Mouse (Mus musculus) heart, adult 8-10 months (tissue): Measurements from ENCODE around the gene Asz1. TPM values are rescaled to one million over a fixed set of nuclear protein-coding genes. Genes with fewer than 3 reads are reported as not detected.

ENCODE experiments used
- DNase-seq: peaks from one replicate; pipeline ENCODE4 v3.0.0; 2022; ENCODE audit warnings: low spot score
- total RNA-seq, 4 experiments: library from RNA; stranded (reverse); gene quantifications; 2 replicates each; pipeline ENCODE4 v1.2.4; 2022

Gene Asz1
- total RNA-seq, 4 experiments from 2014 or later, result not detected

- DNase-seq, result no peak
Measured at GRCm38 (mm10) chr6:18007356-18007755, 101.5 kb downstream of the Asz1 start.

- no peak for DNase-seq
Measured at GRCm38 (mm10) chr6:18002065-18002464, 106.8 kb downstream of the Asz1 start.

Other genes with a start within 250 kb of the Asz1 start
- 1 to 10 TPM in 1 of 4 experiments, under 1 TPM in 3; 0.47 to 1.1 (median 0.65) TPM for gene Wnt2, start 78.5 kb downstream of the Asz1 start, total RNA-seq
- under 1 TPM; 0.33 to 0.59 (median 0.37) TPM for gene Cftr, start 61.6 kb upstream of the Asz1 start, total RNA-seq